Mouse (Mus musculus): ENCODE data around the gene Rdh7. TPM values are rescaled to one million over a fixed set of nuclear protein-coding genes. Genes with fewer than 3 reads are reported as not detected.
A peak's percentile ranks its signal among the peaks of the same experiment; 100 is the strongest.
"Not testable (repeated sequence)": the region's sequence is repeated elsewhere in the genome, so short reads cannot be mapped to it uniquely, and the experiment has no call there.

Gene Rdh7
- not detected for total RNA-seq (2021)
- long read RNA-seq, experiment 1 = 0 reads
- long read RNA-seq, experiment 2 = 0 reads

- DNase-seq (ENCODE audit: low spot score in 2 of 2) = no peak
Observed at GRCm38 (mm10) chr10:127888605-127889004, at the start of gene Rdh7. Gene Rdh7 (minus strand): TSS chr10:127888817.

DNA sequence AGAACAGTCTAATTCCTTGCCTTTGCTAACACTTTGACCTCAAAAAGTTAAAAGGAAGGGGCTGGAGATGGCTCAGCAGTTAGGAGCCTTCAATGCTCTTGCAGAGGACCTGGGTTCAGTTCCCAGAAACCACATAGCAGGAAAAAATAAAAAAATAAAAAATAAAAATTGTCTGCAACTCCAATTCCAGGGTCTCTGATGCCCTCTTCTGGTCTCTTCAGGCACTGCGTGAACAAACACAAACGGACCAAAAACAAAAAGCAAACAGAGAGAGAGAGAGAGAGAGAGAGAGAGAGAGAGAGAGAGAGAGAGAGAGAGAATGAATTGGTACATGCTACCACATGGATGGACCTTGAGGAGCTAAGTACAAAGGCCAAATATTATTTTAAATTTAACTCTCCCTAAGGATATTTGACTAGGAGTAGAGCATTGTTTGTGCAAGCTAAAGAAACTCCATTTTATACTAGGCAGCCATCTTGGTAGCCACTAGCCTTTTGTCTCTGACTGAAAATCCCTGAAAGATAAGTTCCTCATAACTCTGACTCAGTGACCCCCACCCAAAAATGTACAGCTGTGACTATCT, 48.9 kb upstream of the Rdh7 start:
- peak; percentile 62 to 68 for DNase-seq (ENCODE audit: low spot score in 2 of 2)

- no peak for DNase-seq (ENCODE audit: low spot score in 2 of 2)
Observed at GRCm38 (mm10) chr10:127936747-127937409, 48.3 kb upstream of the Rdh7 start.

GRCm38 (mm10) chr10:127936271-127936670, 47.7 kb upstream of the Rdh7 start:
- no peak for DNase-seq (ENCODE audit: low spot score in 2 of 2)

GRCm38 (mm10) chr10:127932290-127932926, 43.8 kb upstream of the Rdh7 start:
- DNase-seq (ENCODE audit: low spot score in 2 of 2) = no peak

- no peak for DNase-seq (ENCODE audit: low spot score in 2 of 2)
Observed at GRCm38 (mm10) chr10:127927737-127928136, 39.1 kb upstream of the Rdh7 start.

DNA sequence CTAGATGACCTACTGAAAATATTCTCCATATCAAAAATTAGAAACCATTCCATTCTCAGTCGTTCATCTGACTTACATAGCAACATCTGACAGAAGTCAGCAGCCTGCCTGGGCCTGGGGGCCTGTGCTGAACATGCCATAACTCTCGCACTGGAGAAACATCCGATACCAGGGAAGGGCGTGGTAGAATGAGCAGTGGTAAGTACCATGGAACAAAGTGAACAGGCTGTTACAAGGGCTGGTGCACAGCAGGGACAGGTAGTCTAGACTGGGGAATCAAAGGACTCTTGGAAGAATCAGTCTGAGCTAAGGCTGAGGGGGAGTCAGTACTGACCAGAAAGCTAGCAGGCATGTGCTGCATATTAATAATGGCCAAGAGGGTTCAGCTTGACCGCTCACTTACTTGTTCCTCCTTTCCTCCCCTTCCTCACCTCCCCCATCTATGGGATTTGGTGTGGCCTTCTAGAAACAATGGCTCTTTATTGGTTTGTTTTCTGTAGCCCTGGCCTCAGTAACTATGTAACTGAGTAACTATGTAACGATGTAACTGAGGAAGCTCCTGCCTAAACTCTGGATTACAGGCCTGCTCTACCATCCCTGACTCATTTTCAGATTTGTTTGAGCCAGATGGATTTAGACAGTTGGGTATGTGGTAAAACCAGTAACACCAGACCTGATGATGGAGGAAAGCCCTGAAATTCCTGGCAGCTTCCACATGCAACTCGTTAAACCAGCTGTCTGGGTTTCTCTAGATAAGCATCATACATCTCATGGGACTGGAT, 36.2 kb upstream of the Rdh7 start:
- no peak for DNase-seq (ENCODE audit: low spot score in 2 of 2)

DNA sequence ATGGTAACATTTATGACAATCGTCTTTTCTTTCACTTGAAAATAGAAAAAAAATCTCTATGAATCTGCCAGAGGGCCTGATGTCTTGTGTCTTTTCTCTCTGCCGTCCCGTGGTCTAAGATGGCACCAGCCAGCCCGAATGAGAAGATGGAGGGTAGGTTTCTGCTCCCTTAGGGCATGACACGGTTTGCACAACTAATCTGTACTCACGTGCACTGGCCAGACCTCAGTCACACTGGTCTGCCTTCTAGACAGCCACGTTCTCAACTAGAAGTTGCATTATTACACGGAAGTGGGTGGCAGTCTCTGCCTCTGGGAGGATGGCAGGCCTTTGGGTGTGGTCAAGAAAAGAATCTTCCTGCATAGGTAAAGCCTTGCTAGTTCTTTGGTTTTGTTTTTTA, 34.4 kb upstream of the Rdh7 start:
- no peak for DNase-seq (ENCODE audit: low spot score in 2 of 2)

DNA sequence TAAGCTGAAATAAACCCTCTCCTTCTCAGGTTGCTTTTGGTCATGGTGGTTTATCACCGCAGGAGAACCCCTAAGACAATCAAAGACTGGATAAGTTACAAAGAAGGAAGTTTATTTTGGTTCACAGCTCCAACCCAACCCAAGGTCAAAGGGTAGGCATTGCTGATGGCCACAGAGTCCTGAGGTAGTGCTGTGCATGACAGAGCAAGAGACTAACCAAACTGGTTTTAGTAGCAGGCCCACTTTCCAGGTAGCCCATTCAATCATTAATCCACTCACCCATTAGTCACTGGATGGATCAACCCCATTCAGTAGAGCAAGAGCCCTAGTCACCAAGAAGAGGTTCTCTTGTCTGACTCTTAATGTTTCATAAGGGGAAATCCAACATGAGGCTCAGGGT, 33.6 kb upstream of the Rdh7 start:
- DNase-seq (ENCODE audit: low spot score in 2 of 2) = no peak

- DNase-seq (ENCODE audit: low spot score in 2 of 2) = no peak
Observed at GRCm38 (mm10) chr10:127917651-127918050, 29.0 kb upstream of the Rdh7 start.

GRCm38 (mm10) chr10:127917183-127917582, 28.6 kb upstream of the Rdh7 start:
- DNase-seq (ENCODE audit: low spot score in 2 of 2) = not testable (repeated sequence)

DNA sequence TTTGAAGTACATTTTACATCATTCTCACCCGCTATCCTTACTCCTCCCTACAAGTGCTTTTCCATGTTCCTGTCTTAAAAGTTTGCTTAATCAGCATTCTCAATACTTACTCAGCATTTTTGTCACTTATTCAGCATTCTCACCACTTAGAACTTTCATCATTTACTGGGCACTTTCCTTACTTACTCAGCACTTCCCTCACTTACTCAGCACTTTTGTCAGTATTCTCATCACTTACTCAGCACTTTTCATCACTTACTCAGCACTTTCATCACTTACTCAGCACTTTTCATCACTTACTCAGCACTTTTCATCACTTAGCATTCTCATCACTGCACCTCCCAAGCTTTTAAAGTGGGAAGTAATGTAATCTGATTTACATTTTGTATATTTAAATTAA, 27.0 kb upstream of the Rdh7 start:
- DNase-seq (ENCODE audit: low spot score in 2 of 2) = no peak

GRCm38 (mm10) chr10:127907386-127907951, 18.9 kb upstream of the Rdh7 start:
- DNase-seq (ENCODE audit: low spot score in 2 of 2) = no peak

GRCm38 (mm10) chr10:127906138-127906537, 17.5 kb upstream of the Rdh7 start:
- DNase-seq (ENCODE audit: low spot score in 2 of 2) = no peak

DNA sequence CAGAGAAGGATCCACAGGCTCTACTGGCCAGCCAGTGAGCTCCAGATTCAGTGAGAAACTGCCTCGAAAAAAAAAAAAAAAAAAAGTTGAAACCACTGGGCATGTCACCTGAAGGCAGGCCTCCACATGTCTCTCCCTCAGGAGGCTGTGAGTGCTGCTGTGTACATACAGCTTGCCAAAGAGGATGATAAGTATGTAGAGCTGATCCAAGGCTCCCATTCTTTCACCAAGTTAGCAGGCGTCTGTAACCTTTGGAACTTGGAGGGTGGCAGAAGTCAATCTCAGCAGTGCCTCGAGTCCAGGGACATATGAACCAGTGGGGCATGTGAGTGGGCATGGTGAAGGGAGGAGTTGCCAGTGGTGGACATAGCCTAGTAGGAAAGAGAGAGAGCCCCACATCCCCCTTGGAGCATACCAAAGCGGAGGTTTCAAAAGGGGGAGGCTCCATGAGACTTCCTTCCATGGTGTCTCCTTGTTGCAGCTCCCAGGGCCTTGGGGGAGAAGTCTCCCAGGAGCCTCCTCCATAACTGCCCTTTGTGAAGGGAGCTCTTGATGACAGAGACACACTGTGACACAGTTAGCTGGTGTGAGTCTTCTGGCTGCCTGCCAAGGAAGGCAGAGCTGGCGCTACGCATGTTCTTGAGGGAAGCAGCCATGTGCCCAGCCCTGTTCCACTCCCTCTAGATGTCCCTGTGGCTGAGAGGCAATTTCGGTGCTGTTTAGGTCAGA, 16.3 kb upstream of the Rdh7 start:
- DNase-seq (ENCODE audit: low spot score in 2 of 2) = peak; percentile 57 to 70

DNA sequence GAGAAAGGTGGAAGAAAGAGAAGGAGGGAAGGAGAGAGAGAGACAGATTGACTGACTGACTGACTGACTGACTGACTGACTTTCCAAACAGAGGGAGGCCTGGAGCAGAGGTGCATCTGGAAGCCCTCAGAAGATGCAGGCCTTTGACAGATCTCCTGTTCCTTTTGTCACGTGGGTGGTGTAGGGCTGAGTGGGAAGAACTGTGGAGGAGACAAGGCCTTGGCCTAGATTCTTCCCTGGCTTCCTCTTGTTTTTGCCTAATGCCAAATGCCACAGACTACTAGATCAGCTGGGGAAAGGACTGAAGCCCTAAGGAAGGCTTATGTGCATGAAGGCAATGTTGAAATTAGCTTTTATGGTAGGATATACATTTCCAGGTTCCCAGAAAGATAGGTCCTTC, 14.5 kb upstream of the Rdh7 start:
- peak in 1 of 2 experiments; percentile 20 for DNase-seq (ENCODE audit: low spot score in 2 of 2)

- DNase-seq (ENCODE audit: low spot score in 2 of 2) = no peak
Observed at GRCm38 (mm10) chr10:127901751-127902150, 13.1 kb upstream of the Rdh7 start.

- no peak for DNase-seq (ENCODE audit: low spot score in 2 of 2)
Observed at GRCm38 (mm10) chr10:127899783-127900182, 11.2 kb upstream of the Rdh7 start.

GRCm38 (mm10) chr10:127898218-127898617, 9.6 kb upstream of the Rdh7 start, which contains the start of gene Sdr9c7:
Gene Sdr9c7 (plus strand): TSS chr10:127898518.
- no peak for DNase-seq (ENCODE audit: low spot score in 2 of 2)

DNA sequence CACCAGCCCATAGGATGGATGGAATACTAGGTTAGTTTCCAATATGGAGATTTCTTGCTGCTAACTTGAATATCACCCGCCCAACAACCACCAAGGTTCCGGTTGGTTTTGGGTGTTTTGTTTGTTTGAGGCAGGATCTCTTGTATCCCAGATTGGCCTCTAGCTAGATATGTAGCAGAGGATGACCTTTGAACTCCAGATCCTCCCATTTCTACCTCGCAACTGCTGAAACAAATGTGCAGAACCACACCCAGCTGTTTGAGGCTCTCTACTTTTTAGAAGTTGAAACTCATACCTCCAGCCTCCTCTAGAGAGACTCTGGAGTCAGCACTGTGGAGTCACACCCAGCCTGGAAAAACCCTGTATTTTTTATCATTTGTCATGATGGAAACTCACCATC, 8.9 kb upstream of the Rdh7 start:
- no peak for DNase-seq (ENCODE audit: low spot score in 2 of 2)

GRCm38 (mm10) chr10:127896705-127897104, 8.1 kb upstream of the Rdh7 start:
- DNase-seq (ENCODE audit: low spot score in 2 of 2) = no peak

All from adrenal gland, adult 18-20 months (tissue).